Mouse (Mus musculus) retina, adult 2 months (tissue): ENCODE data around the gene Chmp3.

Experiments
- DNase-seq: peaks from one replicate; pipeline ENCODE4 v3.0.0-alpha.2; 2012; ENCODE audit warnings: low read depth, low spot score

The Chmp3 gene

GRCm38 (mm10) chr6:71608994-71609393 is 65.4 kb downstream of the Chmp3 start:
- DNase-seq: no peak

GRCm38 (mm10) chr6:71609968-71610367 is 66.4 kb downstream of the Chmp3 start:
- DNase-seq: no peak

GRCm38 (mm10) chr6:71613225-71613624 is 69.6 kb downstream of the Chmp3 start:
- no peak for DNase-seq

GRCm38 (mm10) chr6:71616959-71617358 is 73.4 kb downstream of the Chmp3 start:
- no peak for DNase-seq

GRCm38 (mm10) chr6:71621551-71621950 is 78.0 kb downstream of the Chmp3 start:
- no peak for DNase-seq

GRCm38 (mm10) chr6:71621981-71622380 is 78.4 kb downstream of the Chmp3 start:
- DNase-seq: no peak

- no peak for DNase-seq
These were observed 81.1 kb downstream of the Chmp3 start for GRCm38 (mm10) chr6:71624723-71625122.

- no peak for DNase-seq
These were observed 82.4 kb downstream of the Chmp3 start for GRCm38 (mm10) chr6:71625984-71626383.

GRCm38 (mm10) chr6:71627325-71627724 is 83.7 kb downstream of the Chmp3 start:
- no peak for DNase-seq

- DNase-seq: no peak
These were observed 87.6 kb downstream of the Chmp3 start for GRCm38 (mm10) chr6:71631196-71631595.

- DNase-seq: no peak
These were observed 88.3 kb downstream of the Chmp3 start for GRCm38 (mm10) chr6:71631706-71632461.
